Mouse (Mus musculus): ENCODE results near the gene Slc4a10.

Slc4a10 gene

GRCm38 (mm10) chr2:62352035-62352434 is 305.8 kb downstream of the Slc4a10 start:
- H3K27me3 ChIP-seq (ENCODE audit: control insufficient read depth, insufficient read depth, low read length, poor library complexity, severe bottlenecking): no peaks in the 10 kb centered on the region
- peaks cover 9% of the 10 kb centered on the region for H3K36me3 ChIP-seq (ENCODE audit: control insufficient read depth, insufficient read depth, low read length, poor library complexity, severe bottlenecking)
- peak; percentile 6 for DNase-seq (ENCODE audit: low read depth, low spot score)

- no peaks in the 10 kb centered on the region for H3K27me3 ChIP-seq (ENCODE audit: control insufficient read depth, insufficient read depth, low read length, poor library complexity, severe bottlenecking)
- peaks cover 13% of the 10 kb centered on the region for H3K36me3 ChIP-seq (ENCODE audit: control insufficient read depth, insufficient read depth, low read length, poor library complexity, severe bottlenecking)
- no peak for DNase-seq (ENCODE audit: low read depth, low spot score)
Observed at GRCm38 (mm10) chr2:62355766-62356165, 309.5 kb downstream of the Slc4a10 start.

- H3K27me3 ChIP-seq (ENCODE audit: control insufficient read depth, insufficient read depth, low read length, poor library complexity, severe bottlenecking): no peaks in the 10 kb centered on the region
- no peak for DNase-seq (ENCODE audit: low read depth, low spot score)
- peaks cover 13% of the 10 kb centered on the region for H3K36me3 ChIP-seq (ENCODE audit: control insufficient read depth, insufficient read depth, low read length, poor library complexity, severe bottlenecking)
Observed at GRCm38 (mm10) chr2:62356606-62357005, 310.3 kb downstream of the Slc4a10 start.

- H3K27me3 ChIP-seq (ENCODE audit: control insufficient read depth, insufficient read depth, low read length, poor library complexity, severe bottlenecking): no peaks in the 10 kb centered on the region
- DNase-seq (ENCODE audit: low read depth, low spot score): no peak
Observed at GRCm38 (mm10) chr2:62357259-62357658, 311.0 kb downstream of the Slc4a10 start.

GRCm38 (mm10) chr2:62360872-62361271 is 314.6 kb downstream of the Slc4a10 start:
- no peaks in the 10 kb centered on the region; the same call in 1 of the 2 replicates for H3K27me3 ChIP-seq (ENCODE audit: control insufficient read depth, insufficient read depth, low read length, poor library complexity, severe bottlenecking)
- no peak for DNase-seq (ENCODE audit: low read depth, low spot score)
- H3K36me3 ChIP-seq (ENCODE audit: control insufficient read depth, insufficient read depth, low read length, poor library complexity, severe bottlenecking): peaks cover 12% of the 10 kb centered on the region

More at GRCm38 (mm10) chr2:62357259-62357658, 311.0 kb downstream of the Slc4a10 start:
- peaks cover 16% of the 10 kb centered on the region for H3K36me3 ChIP-seq (ENCODE audit: control insufficient read depth, insufficient read depth, low read length, poor library complexity, severe bottlenecking)

- no peak for DNase-seq (ENCODE audit: low read depth, low spot score)
- H3K36me3 ChIP-seq (ENCODE audit: control insufficient read depth, insufficient read depth, low read length, poor library complexity, severe bottlenecking): peaks cover 11% of the 10 kb centered on the region
- no peaks in the 10 kb centered on the region; the same call in 1 of the 2 replicates for H3K27me3 ChIP-seq (ENCODE audit: control insufficient read depth, insufficient read depth, low read length, poor library complexity, severe bottlenecking)
Observed at GRCm38 (mm10) chr2:62361514-62361913, 315.3 kb downstream of the Slc4a10 start.

- no peak for DNase-seq (ENCODE audit: low read depth, low spot score)
- Histone ChIP-seq H3K27me3 (ENCODE audit: control insufficient read depth, insufficient read depth, low read length, poor library complexity, severe bottlenecking) (no peaks in the 10 kb centered on the region; the same call in 1 of the 2 replicates), H3K36me3 (ENCODE audit: control insufficient read depth, insufficient read depth, low read length, poor library complexity, severe bottlenecking) (peaks cover 9% of the 10 kb centered on the region)
Observed at GRCm38 (mm10) chr2:62362211-62362610, 315.9 kb downstream of the Slc4a10 start.

GRCm38 (mm10) chr2:62363606-62364005 is 317.3 kb downstream of the Slc4a10 start:
- H3K36me3 ChIP-seq (ENCODE audit: control insufficient read depth, insufficient read depth, low read length, poor library complexity, severe bottlenecking): peaks cover 3% of the 10 kb centered on the region
- H3K27me3 ChIP-seq (ENCODE audit: control insufficient read depth, insufficient read depth, low read length, poor library complexity, severe bottlenecking): no peaks in the 10 kb centered on the region; the same call in 1 of the 2 replicates
- no peak for DNase-seq (ENCODE audit: low read depth, low spot score)

- DNase-seq (ENCODE audit: low read depth, low spot score): no peak
- H3K27me3 ChIP-seq (ENCODE audit: control insufficient read depth, insufficient read depth, low read length, poor library complexity, severe bottlenecking): no peaks in the 10 kb centered on the region; the same call in 1 of the 2 replicates
- H3K36me3 ChIP-seq (ENCODE audit: control insufficient read depth, insufficient read depth, low read length, poor library complexity, severe bottlenecking): peaks cover 3% of the 10 kb centered on the region
Observed at GRCm38 (mm10) chr2:62368349-62369053, 322.2 kb downstream of the Slc4a10 start.

GRCm38 (mm10) chr2:62370048-62370447 is 323.8 kb downstream of the Slc4a10 start:
- no peak for DNase-seq (ENCODE audit: low read depth, low spot score)
- no peaks in the 10 kb centered on the region for H3K27me3 ChIP-seq (ENCODE audit: control insufficient read depth, insufficient read depth, low read length, poor library complexity, severe bottlenecking)
- peaks cover 5% of the 10 kb centered on the region for H3K36me3 ChIP-seq (ENCODE audit: control insufficient read depth, insufficient read depth, low read length, poor library complexity, severe bottlenecking)

- H3K27me3 ChIP-seq (ENCODE audit: control insufficient read depth, insufficient read depth, low read length, poor library complexity, severe bottlenecking): no peaks in the 10 kb centered on the region
- DNase-seq (ENCODE audit: low read depth, low spot score): no peak
- peaks cover 8% of the 10 kb centered on the region for H3K36me3 ChIP-seq (ENCODE audit: control insufficient read depth, insufficient read depth, low read length, poor library complexity, severe bottlenecking)
Observed at GRCm38 (mm10) chr2:62373692-62374091, 327.4 kb downstream of the Slc4a10 start.

All from splenic B cell, adult 2 months (primary cell).